Mouse (Mus musculus) limb, embryonic 15.5 days (tissue): ENCODE results near the gene Fggy. TPM values are rescaled to one million over a fixed set of nuclear protein-coding genes. Genes with fewer than 3 reads are reported as not detected.

Experiments
- ATAC-seq: fragments of 200-750 bp; cut with Nextera tagmentation; 2 replicates; pipeline ENCODE4 v1.8.0; 2017; ENCODE audit warnings: low read depth, moderate TSS enrichment; ENCODE audit not compliant: insufficient number of reproducible peaks, low FRiP score, low TSS enrichment
- H3K27ac ChIP-seq: fragments of 300-500 bp; sonication (generic); 2 replicates; pipeline ENCODE4 v1.5.1; 2015; ENCODE audit warnings: moderate library complexity, mild to moderate bottlenecking, inconsistent platforms
- H3K27me3 ChIP-seq: fragments of 300-500 bp; sonication (generic); 2 replicates; pipeline ENCODE4 v1.6.1; 2015; ENCODE audit warnings: inconsistent platforms
- H3K36me3 ChIP-seq: fragments of 300-500 bp; sonication (generic); 2 replicates; pipeline ENCODE4 v1.6.1; 2015; ENCODE audit warnings: inconsistent platforms
- H3K4me1 ChIP-seq: fragments of 300-500 bp; sonication (generic); 2 replicates; pipeline ENCODE4 v1.6.1; 2015; ENCODE audit warnings: inconsistent platforms
- H3K4me2 ChIP-seq: fragments of 300-500 bp; sonication (generic); 2 replicates; pipeline ENCODE4 v1.6.1; 2015; ENCODE audit warnings: mild to moderate bottlenecking, inconsistent platforms
- H3K4me3 ChIP-seq: fragments of 300-500 bp; sonication (generic); 2 replicates; pipeline ENCODE4 v1.5.1; 2015; ENCODE audit warnings: mild to moderate bottlenecking, inconsistent platforms
- H3K9ac ChIP-seq: fragments of 300-500 bp; sonication (generic); 2 replicates; pipeline ENCODE4 v1.6.1; 2015; ENCODE audit warnings: inconsistent platforms
- H3K9me3 ChIP-seq: fragments of 300-500 bp; sonication (generic); 2 replicates; pipeline ENCODE4 v1.6.1; 2016; ENCODE audit warnings: inconsistent platforms
- WGBS: fragments of 180-500 bp; shearing (Covaris S2); methylation state at CpG from one replicate; pipeline ENCODE4 v1.1.7; 2015; 5-methylcytosine and 5-hydroxymethylcytosine counted together
- polyA plus RNA-seq: library from polyadenylated mRNA; unstranded; fragments of >200 nt; fragmentation: Nextera tagmentation; extraction: Ambion mirVana; gene quantifications from 2 replicates; pipeline ENCODE4 v1.2.1, GENCODE M21; 2015

The Fggy gene
- polyA plus RNA-seq, 1 experiment from 2014 or later, result 8.6 TPM

GRCm38 (mm10) chr4:95707941-95708897 lies 150.9 kb downstream of the Fggy start:
- no peaks in the 10 kb centered on the region for H3K4me1 ChIP-seq
- no peak overlapping the region for H3K9ac ChIP-seq
- 61% methylated on average over 5 of the region's 5 CpGs for WGBS
- H3K27ac ChIP-seq, result no peak overlapping the region
- ATAC-seq, result no peak
- H3K36me3 ChIP-seq, result no peaks in the 10 kb centered on the region
- no peaks in the 10 kb centered on the region for H3K9me3 ChIP-seq
- no peak overlapping the region for H3K4me2 ChIP-seq
- H3K4me3 ChIP-seq, result no peak overlapping the region
- H3K27me3 ChIP-seq, result no peaks in the 10 kb centered on the region

- H3K36me3 ChIP-seq, result no peaks in the 10 kb centered on the region
- H3K27me3 ChIP-seq, result no peaks in the 10 kb centered on the region
- no peak overlapping the region for H3K4me2 ChIP-seq
- 74% methylated on average over 1 of the region's 1 CpGs for WGBS
- no peak overlapping the region for H3K9ac ChIP-seq
- H3K9me3 ChIP-seq, result no peaks in the 10 kb centered on the region
- ATAC-seq, result no peak
- H3K4me3 ChIP-seq, result no peak overlapping the region
- H3K27ac ChIP-seq, result no peak overlapping the region
- no peaks in the 10 kb centered on the region for H3K4me1 ChIP-seq
These were observed 152.4 kb downstream of the Fggy start for GRCm38 (mm10) chr4:95709750-95710149.

GRCm38 (mm10) chr4:95712802-95713201 lies 155.5 kb downstream of the Fggy start:
- no peak overlapping the region for H3K9ac ChIP-seq
- no peaks in the 10 kb centered on the region for H3K27me3 ChIP-seq
- no peaks in the 10 kb centered on the region for H3K4me1 ChIP-seq
- ATAC-seq, result no peak
- no peak overlapping the region for H3K4me2 ChIP-seq
- 50% methylated on average over 1 of the region's 1 CpGs for WGBS
- H3K36me3 ChIP-seq, result no peaks in the 10 kb centered on the region
- H3K4me3 ChIP-seq, result no peak overlapping the region
- no peaks in the 10 kb centered on the region for H3K9me3 ChIP-seq
- no peak overlapping the region for H3K27ac ChIP-seq

GRCm38 (mm10) chr4:95713271-95713670 lies 156.0 kb downstream of the Fggy start:
- H3K36me3 ChIP-seq, result no peaks in the 10 kb centered on the region
- H3K4me2 ChIP-seq, result no peak overlapping the region
- no peaks in the 10 kb centered on the region for H3K9me3 ChIP-seq
- no peaks in the 10 kb centered on the region for H3K4me1 ChIP-seq
- no peak overlapping the region for H3K4me3 ChIP-seq
- no peak overlapping the region for H3K9ac ChIP-seq
- H3K27ac ChIP-seq, result no peak overlapping the region
- no peak for ATAC-seq
- no peaks in the 10 kb centered on the region for H3K27me3 ChIP-seq
- WGBS, result 51% methylated on average over 3 of the region's 3 CpGs

- Histone ChIP-seq H3K4me3 (no peak overlapping the region), H3K27ac (no peak overlapping the region), H3K4me1 (no peaks in the 10 kb centered on the region), H3K9me3 (no peaks in the 10 kb centered on the region), H3K9ac (no peak overlapping the region), H3K36me3 (no peaks in the 10 kb centered on the region), H3K4me2 (no peak overlapping the region), H3K27me3 (no peaks in the 10 kb centered on the region)
- ATAC-seq, result no peak
- WGBS, result 84% methylated on average over 3 of the region's 3 CpGs
These were observed 158.8 kb downstream of the Fggy start for GRCm38 (mm10) chr4:95716137-95716536.

GRCm38 (mm10) chr4:95723615-95724014 lies 166.3 kb downstream of the Fggy start:
- H3K27me3 ChIP-seq, result no peaks in the 10 kb centered on the region; the same call in 1 of the 2 replicates
- H3K27ac ChIP-seq, result no peak overlapping the region
- H3K9ac ChIP-seq, result no peak overlapping the region
- H3K4me3 ChIP-seq, result no peak overlapping the region
- H3K4me1 ChIP-seq, result no peaks in the 10 kb centered on the region
- no peak overlapping the region for H3K4me2 ChIP-seq
- H3K9me3 ChIP-seq, result no peaks in the 10 kb centered on the region
- H3K36me3 ChIP-seq, result no peaks in the 10 kb centered on the region
- no peak for ATAC-seq

GRCm38 (mm10) chr4:95726361-95726760 lies 169.1 kb downstream of the Fggy start:
- no peak overlapping the region for H3K4me2 ChIP-seq
- H3K9ac ChIP-seq, result no peak overlapping the region
- H3K4me3 ChIP-seq, result no peak overlapping the region
- H3K27ac ChIP-seq, result no peak overlapping the region
- H3K27me3 ChIP-seq, result no peaks in the 10 kb centered on the region; the same call in 1 of the 2 replicates
- WGBS, result 91% methylated on average over 2 of the region's 2 CpGs
- no peaks in the 10 kb centered on the region for H3K36me3 ChIP-seq
- no peak for ATAC-seq
- 0 out of 2 replicates have a peak, but pooled peaks cover 8% of the 10 kb centered on the region for H3K4me1 ChIP-seq
- no peaks in the 10 kb centered on the region for H3K9me3 ChIP-seq

- H3K27ac ChIP-seq, result 0 out of 2 replicates have a peak overlapping the region, but pooled peaks have one; percentile 33
- ATAC-seq, result no peak
- H3K27me3 ChIP-seq, result no peaks in the 10 kb centered on the region; the same call in 1 of the 2 replicates
- H3K9me3 ChIP-seq, result no peaks in the 10 kb centered on the region
- peaks cover 8% of the 10 kb centered on the region; the same call in 1 of the 2 replicates for H3K4me1 ChIP-seq
- no peak overlapping the region for H3K4me2 ChIP-seq
- H3K9ac ChIP-seq, result no peak overlapping the region
- H3K4me3 ChIP-seq, result no peak overlapping the region
- no peaks in the 10 kb centered on the region for H3K36me3 ChIP-seq
- 24% methylated on average over 3 of the region's 3 CpGs for WGBS
These were observed 172.0 kb downstream of the Fggy start for GRCm38 (mm10) chr4:95729142-95729826.

GRCm38 (mm10) chr4:95731110-95731509 lies 173.8 kb downstream of the Fggy start:
- Histone ChIP-seq H3K27me3 (no peaks in the 10 kb centered on the region; the same call in 1 of the 2 replicates), H3K27ac (no peak overlapping the region), H3K9ac (no peak overlapping the region), H3K9me3 (no peaks in the 10 kb centered on the region), H3K36me3 (no peaks in the 10 kb centered on the region), H3K4me2 (no peak overlapping the region), H3K4me3 (no peak overlapping the region), H3K4me1 (peaks cover 8% of the 10 kb centered on the region; the same call in 1 of the 2 replicates)
- ATAC-seq, result no peak
- 81% methylated on average over 2 of the region's 2 CpGs for WGBS

- no peaks in the 10 kb centered on the region for H3K27me3 ChIP-seq
- H3K36me3 ChIP-seq, result no peaks in the 10 kb centered on the region
- peaks cover 8% of the 10 kb centered on the region; the same call in 1 of the 2 replicates for H3K4me1 ChIP-seq
- H3K27ac ChIP-seq, result no peak overlapping the region
- no peak for ATAC-seq
- 41% methylated on average over 6 of the region's 6 CpGs for WGBS
- no peak overlapping the region for H3K4me3 ChIP-seq
- no peak overlapping the region for H3K9ac ChIP-seq
- no peaks in the 10 kb centered on the region for H3K9me3 ChIP-seq
- no peak overlapping the region for H3K4me2 ChIP-seq
These were observed 176.3 kb downstream of the Fggy start for GRCm38 (mm10) chr4:95733397-95734249.

- Histone ChIP-seq H3K4me3 (no peak overlapping the region), H3K27me3 (no peaks in the 10 kb centered on the region), H3K4me1 (peaks cover under 1% of the 10 kb centered on the region; the same call in 1 of the 2 replicates), H3K9ac (no peak overlapping the region), H3K27ac (no peak overlapping the region), H3K4me2 (no peak overlapping the region), H3K9me3 (no peaks in the 10 kb centered on the region), H3K36me3 (no peaks in the 10 kb centered on the region)
- ATAC-seq, result no peak
- WGBS, result 87% methylated on average over 4 of the region's 4 CpGs
These were observed 178.7 kb downstream of the Fggy start for GRCm38 (mm10) chr4:95735967-95736366.
